Mouse (Mus musculus) ES-Bruce4 (cell line): ENCODE results near the gene Sec24b. TPM values are rescaled to one million over a fixed set of nuclear protein-coding genes. Genes with fewer than 3 reads are reported as not detected.

Source experiments
- H3K27ac ChIP-seq: 2 replicates; pipeline ENCODE4 v1.5.1; 2012; ENCODE audit warnings: low read length, inconsistent platforms; ENCODE audit not compliant: insufficient read depth
- H3K27me3 ChIP-seq: 2 replicates; pipeline ENCODE4 v1.6.1; 2012; ENCODE audit warnings: mild to moderate bottlenecking, low read length, inconsistent platforms; ENCODE audit not compliant: control insufficient read depth, poor library complexity, insufficient read depth, severe bottlenecking
- H3K36me3 ChIP-seq: 2 replicates; pipeline ENCODE4 v1.6.1; 2012; ENCODE audit warnings: inconsistent platforms, mild to moderate bottlenecking, low read length, moderate library complexity; ENCODE audit not compliant: control insufficient read depth, poor library complexity, insufficient read depth, severe bottlenecking
- H3K4me1 ChIP-seq: one replicate; pipeline ENCODE4 v1.8.1; 2011; ENCODE audit warnings: low read length; ENCODE audit not compliant: control insufficient read depth, insufficient read depth
- H3K4me3 ChIP-seq: 2 replicates; pipeline ENCODE4 v1.5.1; 2011; ENCODE audit warnings: low read depth, mild to moderate bottlenecking, low read length
- H3K9ac ChIP-seq: 2 replicates; pipeline ENCODE4 v1.6.1; 2012; ENCODE audit warnings: low read depth, mild to moderate bottlenecking, inconsistent platforms; ENCODE audit not compliant: poor library complexity, severe bottlenecking
- H3K9me3 ChIP-seq: replicated peaks from 2 replicates; pipeline ENCODE4 v1.6.1; 2012; ENCODE audit warnings: mild to moderate bottlenecking, low read length, inconsistent platforms; ENCODE audit not compliant: control insufficient read depth, poor library complexity, insufficient read depth, severe bottlenecking
- CTCF ChIP-seq: IDR thresholded peaks from one replicate; pipeline ENCODE4 v1.8.1; 2011; ENCODE audit warnings: low read depth, low read length
- EP300 ChIP-seq: IDR thresholded peaks from 2 replicates; pipeline ENCODE4 v1.6.1; 2011; ENCODE audit warnings: low read depth, low read length; ENCODE audit not compliant: insufficient read depth
- POLR2A ChIP-seq: IDR thresholded peaks from one replicate; pipeline ENCODE4 v1.8.1; 2011; ENCODE audit warnings: low read length; ENCODE audit not compliant: insufficient read depth
- polyA plus RNA-seq: library from polyadenylated mRNA; stranded (reverse); fragments of >200 nt; gene quantifications from 2 replicates; pipeline ENCODE4 v1.2.4, GENCODE M21; 2011; ENCODE audit warnings: low read depth; ENCODE audit not compliant: missing spikeins, insufficient read depth, insufficient read length

Gene Sec24b
- polyA plus RNA-seq, 1 experiment = 72.3 TPM

GRCm38 (mm10) chr3:130058488-130058887 is 2.9 kb downstream of the Sec24b start:
- no peak overlapping the region for H3K9ac ChIP-seq
- TF ChIP-seq POLR2A = no peak
- TF ChIP-seq CTCF = no peak
- no peak for TF ChIP-seq EP300
- H3K27ac ChIP-seq = no peak overlapping the region
- no peaks in the 10 kb centered on the region for H3K27me3 ChIP-seq
- no peaks in the 10 kb centered on the region for H3K36me3 ChIP-seq
- no peak overlapping the region for H3K4me3 ChIP-seq
- peaks cover 2% of the 10 kb centered on the region for H3K4me1 ChIP-seq
- no peaks in the 10 kb centered on the region for H3K9me3 ChIP-seq

- TF ChIP-seq EP300 (no peak), CTCF (no peak), POLR2A (no peak)
- Histone ChIP-seq H3K4me3 (no peak overlapping the region), H3K36me3 (no peaks in the 10 kb centered on the region), H3K9me3 (no peaks in the 10 kb centered on the region), H3K27ac (no peak overlapping the region), H3K4me1 (peaks cover 2% of the 10 kb centered on the region), H3K9ac (no peak overlapping the region), H3K27me3 (no peaks in the 10 kb centered on the region)
Observed at GRCm38 (mm10) chr3:130057569-130058345, 3.6 kb downstream of the Sec24b start.

GRCm38 (mm10) chr3:130055416-130056385 is 5.7 kb downstream of the Sec24b start:
- no peaks in the 10 kb centered on the region for H3K27me3 ChIP-seq
- H3K4me1 ChIP-seq = peaks cover 2% of the 10 kb centered on the region
- TF ChIP-seq CTCF (no peak), EP300 (no peak), POLR2A (no peak)
- no peak overlapping the region for H3K27ac ChIP-seq
- no peak overlapping the region for H3K9ac ChIP-seq
- H3K9me3 ChIP-seq = no peaks in the 10 kb centered on the region
- no peak overlapping the region for H3K4me3 ChIP-seq
- H3K36me3 ChIP-seq = no peaks in the 10 kb centered on the region

GRCm38 (mm10) chr3:130054587-130054986 is 6.8 kb downstream of the Sec24b start:
- H3K36me3 ChIP-seq = no peaks in the 10 kb centered on the region

GRCm38 (mm10) chr3:130053340-130054066 is 7.8 kb downstream of the Sec24b start:
- H3K9me3 ChIP-seq = no peaks in the 10 kb centered on the region
- TF ChIP-seq CTCF (no peak), EP300 (no peak), POLR2A (no peak)
- no peak overlapping the region for H3K4me3 ChIP-seq
- no peak overlapping the region for H3K9ac ChIP-seq
- no peak overlapping the region for H3K27ac ChIP-seq
- no peaks in the 10 kb centered on the region for H3K27me3 ChIP-seq
- no peaks in the 10 kb centered on the region for H3K4me1 ChIP-seq
- H3K36me3 ChIP-seq = no peaks in the 10 kb centered on the region

More at GRCm38 (mm10) chr3:130054587-130054986, 6.8 kb downstream of the Sec24b start:
- Histone ChIP-seq H3K4me3 (no peak overlapping the region), H3K27me3 (no peaks in the 10 kb centered on the region), H3K27ac (no peak overlapping the region), H3K4me1 (peaks cover 2% of the 10 kb centered on the region), H3K9me3 (no peaks in the 10 kb centered on the region), H3K9ac (no peak overlapping the region)
- TF ChIP-seq CTCF (no peak), EP300 (no peak), POLR2A (no peak)
